Mouse (Mus musculus): ENCODE results near the gene Zfp870. TPM values are rescaled to one million over a fixed set of nuclear protein-coding genes. Genes with fewer than 3 reads are reported as not detected.

The Zfp870 gene
- polyA plus RNA-seq, 1 experiment from 2014 or later, result 5.3 TPM

GRCm38 (mm10) chr17:32901751-32902525 is 10.5 kb upstream of the Zfp870 start:
- Histone ChIP-seq H3K4me1 (replicated peaks) (no peaks in the 10 kb centered on the region), H3K27ac (ENCODE audit: poor library complexity, severe bottlenecking) (no peak overlapping the region), H3K36me3 (no peaks in the 10 kb centered on the region), H3K4me3 (no peak overlapping the region), H3K9me3 (replicated peaks) (no peaks in the 10 kb centered on the region), H3K27me3 (replicated peaks) (peaks cover 14% of the 10 kb centered on the region; the same call in 1 of the 2 replicates), H3K4me2 (no peak overlapping the region), H3K9ac (no peak overlapping the region)
- WGBS, result 61% methylated on average over 1 of the region's 1 CpGs
- ATAC-seq (ENCODE audit: insufficient number of reproducible peaks, low FRiP score), result no peak

- H3K36me3 ChIP-seq, result no peaks in the 10 kb centered on the region
- H3K4me2 ChIP-seq, result no peak overlapping the region
- no peak overlapping the region for H3K4me3 ChIP-seq
- 88% methylated on average over 4 of the region's 4 CpGs for WGBS
- H3K9me3 ChIP-seq (replicated peaks), result no peaks in the 10 kb centered on the region
- no peaks in the 10 kb centered on the region for H3K27me3 ChIP-seq (replicated peaks)
- ATAC-seq (ENCODE audit: insufficient number of reproducible peaks, low FRiP score), result no peak
- H3K4me1 ChIP-seq (replicated peaks), result peaks cover 4% of the 10 kb centered on the region
- H3K27ac ChIP-seq (ENCODE audit: poor library complexity, severe bottlenecking), result no peak overlapping the region
- no peak overlapping the region for H3K9ac ChIP-seq
These were observed 4.0 kb upstream of the Zfp870 start for GRCm38 (mm10) chr17:32895421-32895820.

GRCm38 (mm10) chr17:32893901-32894300 is 2.5 kb upstream of the Zfp870 start:
- H3K27ac ChIP-seq (ENCODE audit: poor library complexity, severe bottlenecking), result no peak overlapping the region
- no peak overlapping the region for H3K9ac ChIP-seq
- no peak overlapping the region for H3K4me2 ChIP-seq
- H3K27me3 ChIP-seq (replicated peaks), result no peaks in the 10 kb centered on the region
- H3K4me3 ChIP-seq, result no peak overlapping the region
- H3K9me3 ChIP-seq (replicated peaks), result no peaks in the 10 kb centered on the region
- ATAC-seq (ENCODE audit: insufficient number of reproducible peaks, low FRiP score), result no peak
- WGBS, result 69% methylated on average over 3 of the region's 3 CpGs
- H3K4me1 ChIP-seq (replicated peaks), result peaks cover 13% of the 10 kb centered on the region
- H3K36me3 ChIP-seq, result no peaks in the 10 kb centered on the region

GRCm38 (mm10) chr17:32890852-32891238 is 597 bp downstream of the Zfp870 start:
- WGBS, result 4% methylated on average over 11 of the region's 11 CpGs
- Histone ChIP-seq H3K4me1 (replicated peaks) (peaks cover 13% of the 10 kb centered on the region), H3K27me3 (replicated peaks) (no peaks in the 10 kb centered on the region), H3K9ac (peak overlapping the region; percentile 87), H3K9me3 (replicated peaks) (no peaks in the 10 kb centered on the region), H3K4me3 (peak overlapping the region; percentile 80), H3K36me3 (no peaks in the 10 kb centered on the region), H3K27ac (ENCODE audit: poor library complexity, severe bottlenecking) (peak overlapping the region; percentile 81), H3K4me2 (peak overlapping the region; percentile 88)
- ATAC-seq (ENCODE audit: insufficient number of reproducible peaks, low FRiP score), result 0 out of 2 replicates have a peak, but pooled peaks have one; percentile 30

GRCm38 (mm10) chr17:32889611-32890010 is 1.8 kb downstream of the Zfp870 start:
- 92% methylated on average over 6 of the region's 6 CpGs for WGBS
- H3K4me3 ChIP-seq, result no peak overlapping the region
- H3K9me3 ChIP-seq (replicated peaks), result no peaks in the 10 kb centered on the region
- H3K4me1 ChIP-seq (replicated peaks), result peaks cover 13% of the 10 kb centered on the region
- H3K9ac ChIP-seq, result no peak overlapping the region
- H3K27ac ChIP-seq (ENCODE audit: poor library complexity, severe bottlenecking), result no peak overlapping the region
- no peaks in the 10 kb centered on the region for H3K27me3 ChIP-seq (replicated peaks)
- peaks cover 6% of the 10 kb centered on the region for H3K36me3 ChIP-seq
- H3K4me2 ChIP-seq, result no peak overlapping the region
- ATAC-seq (ENCODE audit: insufficient number of reproducible peaks, low FRiP score), result no peak

GRCm38 (mm10) chr17:32880320-32881218 is 10.9 kb downstream of the Zfp870 start:
- H3K36me3 ChIP-seq, result peaks cover 57% of the 10 kb centered on the region

GRCm38 (mm10) chr17:32878773-32879172 is 12.7 kb downstream of the Zfp870 start:
- Histone ChIP-seq H3K27me3 (replicated peaks) (peaks cover 14% of the 10 kb centered on the region), H3K36me3 (peaks cover 43% of the 10 kb centered on the region), H3K4me3 (no peak overlapping the region), H3K4me2 (no peak overlapping the region), H3K4me1 (replicated peaks) (peaks cover 8% of the 10 kb centered on the region; the same call in 1 of the 2 replicates), H3K27ac (ENCODE audit: poor library complexity, severe bottlenecking) (no peak overlapping the region), H3K9me3 (replicated peaks) (0 out of 2 replicates have a peak, but pooled peaks cover 7% of the 10 kb centered on the region), H3K9ac (no peak overlapping the region)
- no peak for ATAC-seq (ENCODE audit: insufficient number of reproducible peaks, low FRiP score)
- WGBS, result 89% methylated on average over 11 of the region's 11 CpGs

More at GRCm38 (mm10) chr17:32880320-32881218, 10.9 kb downstream of the Zfp870 start:
- ATAC-seq (ENCODE audit: insufficient number of reproducible peaks, low FRiP score), result no peak
- Histone ChIP-seq H3K4me1 (replicated peaks) (peaks cover 8% of the 10 kb centered on the region; the same call in 1 of the 2 replicates), H3K4me2 (no peak overlapping the region), H3K4me3 (no peak overlapping the region), H3K27ac (ENCODE audit: poor library complexity, severe bottlenecking) (no peak overlapping the region), H3K9me3 (replicated peaks) (0 out of 2 replicates have a peak, but pooled peaks cover 7% of the 10 kb centered on the region), H3K27me3 (replicated peaks) (peaks cover 14% of the 10 kb centered on the region), H3K9ac (no peak overlapping the region)
- 87% methylated on average over 14 of the region's 14 CpGs for WGBS

GRCm38 (mm10) chr17:32877471-32878171 is 13.8 kb downstream of the Zfp870 start:
- Histone ChIP-seq H3K9me3 (replicated peaks) (0 out of 2 replicates have a peak, but pooled peaks cover 7% of the 10 kb centered on the region), H3K9ac (peak overlapping the region; percentile 44; the same call in 1 of the 2 replicates), H3K27me3 (replicated peaks) (peaks cover 14% of the 10 kb centered on the region), H3K4me2 (peak overlapping the region; percentile 50), H3K4me3 (peak overlapping the region; percentile 5; the same call in 1 of the 2 replicates), H3K4me1 (replicated peaks) (peaks cover 8% of the 10 kb centered on the region; the same call in 1 of the 2 replicates), H3K36me3 (peaks cover 31% of the 10 kb centered on the region), H3K27ac (ENCODE audit: poor library complexity, severe bottlenecking) (no peak overlapping the region)
- 4% methylated on average over 22 of the region's 22 CpGs for WGBS
- ATAC-seq (ENCODE audit: insufficient number of reproducible peaks, low FRiP score), result no peak

- WGBS, result 61% methylated on average over 5 of the region's 5 CpGs
- peaks cover 6% of the 10 kb centered on the region; the same call in 1 of the 2 replicates for H3K4me1 ChIP-seq (replicated peaks)
- H3K9ac ChIP-seq, result no peak overlapping the region
- H3K27me3 ChIP-seq (replicated peaks), result peaks cover 14% of the 10 kb centered on the region
- no peak overlapping the region for H3K4me2 ChIP-seq
- no peak for ATAC-seq (ENCODE audit: insufficient number of reproducible peaks, low FRiP score)
- no peaks in the 10 kb centered on the region for H3K36me3 ChIP-seq
- 0 out of 2 replicates have a peak, but pooled peaks cover 2% of the 10 kb centered on the region for H3K9me3 ChIP-seq (replicated peaks)
- no peak overlapping the region for H3K27ac ChIP-seq (ENCODE audit: poor library complexity, severe bottlenecking)
- H3K4me3 ChIP-seq, result no peak overlapping the region
These were observed 18.7 kb downstream of the Zfp870 start for GRCm38 (mm10) chr17:32872696-32873095.

- 71% methylated on average over 4 of the region's 4 CpGs for WGBS
- H3K27ac ChIP-seq (ENCODE audit: poor library complexity, severe bottlenecking), result no peak overlapping the region
These were observed 19.4 kb downstream of the Zfp870 start for GRCm38 (mm10) chr17:32872091-32872490.

More at GRCm38 (mm10) chr17:32872091-32872490, 19.4 kb downstream of the Zfp870 start:
- Histone ChIP-seq H3K4me3 (no peak overlapping the region), H3K9me3 (replicated peaks) (0 out of 2 replicates have a peak, but pooled peaks cover 2% of the 10 kb centered on the region), H3K9ac (no peak overlapping the region), H3K4me1 (replicated peaks) (0 out of 2 replicates have a peak, but pooled peaks cover under 1% of the 10 kb centered on the region), H3K4me2 (no peak overlapping the region), H3K36me3 (no peaks in the 10 kb centered on the region), H3K27me3 (replicated peaks) (peaks cover 10% of the 10 kb centered on the region)
- no peak for ATAC-seq (ENCODE audit: insufficient number of reproducible peaks, low FRiP score)

Measured in heart, embryonic 12.5 days (tissue).